Mouse (Mus musculus) heart, adult 9 months (tissue): ENCODE measurements around the gene Rspo3.

ENCODE experiments used
- DNase-seq, 2 experiments: peaks; one replicate each; pipeline ENCODE4 v3.0.0; 2022; ENCODE audit warnings: low spot score in 2 of 2

The Rspo3 gene

GRCm38 (mm10) chr10:29432935-29433453, 102.7 kb downstream of the Rspo3 start:
- no peak for DNase-seq

GRCm38 (mm10) chr10:29426660-29427059, 109.0 kb downstream of the Rspo3 start:
- DNase-seq = no peak

GRCm38 (mm10) chr10:29424571-29424970, 111.1 kb downstream of the Rspo3 start:
- no peak for DNase-seq

GRCm38 (mm10) chr10:29414361-29414760, 121.3 kb downstream of the Rspo3 start:
- DNase-seq = peak; percentile 38 to 44

- DNase-seq = no peak
Observed at GRCm38 (mm10) chr10:29402656-29403268, 132.9 kb downstream of the Rspo3 start.
